Mouse (Mus musculus): ENCODE measurements at regions not wholly inside any gene's neighbourhood (a gene's known extent, or its start where the extent isn't known, plus 50 kb on each side); places are given as distances from the start of the nearest gene placed in this dataset.

DNA sequence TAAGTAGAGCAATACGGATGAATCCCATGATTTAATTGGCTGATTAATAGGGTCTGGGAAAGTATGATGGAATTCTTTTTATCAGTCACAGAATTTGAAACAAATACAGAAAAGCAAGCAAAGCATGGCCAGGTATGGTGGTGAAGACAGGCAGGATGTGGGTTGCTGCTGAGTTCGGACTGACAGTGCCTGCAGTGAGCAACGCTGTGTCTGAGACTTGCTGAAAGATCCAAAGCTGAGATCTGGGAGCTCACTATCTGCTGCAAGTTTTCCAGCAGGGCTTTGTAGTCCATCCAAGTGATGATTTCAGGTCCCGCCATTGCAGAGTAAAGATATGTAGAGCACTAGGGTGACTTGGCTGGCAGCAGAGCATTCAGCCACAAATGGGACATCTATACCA is 189.3 kb upstream of the Ahr start:
- DNase-seq (ENCODE audit: low spot score) = no peak

DNA sequence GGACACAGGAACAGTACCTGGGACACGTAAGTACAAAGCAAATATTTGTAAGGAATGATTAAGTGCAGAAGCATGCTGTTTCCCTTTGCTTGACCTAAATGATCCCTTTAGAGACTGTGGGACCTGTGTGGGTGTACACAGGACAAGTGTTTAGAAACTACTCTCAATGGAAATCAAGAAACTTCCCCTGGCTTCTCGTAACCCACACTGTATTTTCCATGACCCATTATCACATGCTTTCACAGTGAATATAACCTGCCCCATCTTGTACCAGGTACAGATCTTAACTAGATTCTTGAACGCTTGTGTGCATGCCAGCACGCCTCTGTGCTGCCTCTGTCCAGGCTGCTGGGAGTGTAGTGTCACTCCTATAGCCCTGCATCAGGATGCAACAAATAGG is 177.8 kb upstream of the Ahr start:
- no peak for DNase-seq (ENCODE audit: low spot score)

DNA sequence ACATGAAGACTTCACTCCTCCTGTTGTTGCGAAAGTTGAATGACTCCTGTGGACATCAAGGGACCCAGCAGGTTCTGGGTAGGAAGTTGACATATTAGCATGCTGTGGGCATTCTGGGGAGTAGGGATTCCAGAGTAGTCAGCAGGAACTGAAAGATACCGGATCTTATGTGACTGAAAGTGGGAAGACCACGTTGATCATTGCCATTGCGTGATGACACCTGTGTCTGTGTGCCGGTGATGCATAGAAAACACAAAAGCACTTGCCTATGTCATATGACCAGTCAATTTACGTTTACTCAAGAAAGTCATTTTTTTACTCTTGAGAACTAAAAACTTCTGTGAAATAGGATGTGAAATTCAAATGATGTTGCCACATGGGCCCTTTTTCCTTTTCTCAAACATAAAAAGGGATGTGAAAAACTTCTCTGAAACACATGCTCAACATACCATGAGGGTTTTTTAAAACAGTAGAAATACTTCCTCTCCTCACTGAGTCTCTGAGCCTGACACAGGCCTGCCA is 176.8 kb upstream of the Ahr start:
- no peak for DNase-seq (ENCODE audit: low spot score)

DNA sequence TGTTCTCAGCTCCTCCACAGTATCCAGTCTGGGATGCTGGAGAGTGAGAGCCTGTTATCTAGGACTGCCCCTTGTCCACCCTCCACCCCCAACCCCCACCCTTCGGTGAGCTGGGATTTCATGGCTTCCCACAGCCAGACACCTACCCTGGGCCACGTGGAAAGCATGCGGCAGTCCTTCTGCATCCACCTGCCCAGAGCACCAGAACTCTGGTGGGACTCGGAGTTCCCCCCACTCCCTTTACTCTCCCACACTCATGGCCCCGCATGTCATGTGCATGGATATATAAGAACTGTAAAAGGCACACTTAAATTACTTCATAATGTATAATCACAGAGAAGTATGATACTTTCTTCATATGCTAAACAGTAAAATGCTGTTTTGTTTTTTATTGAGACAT is 175.5 kb upstream of the Ahr start:
- no peak for DNase-seq (ENCODE audit: low spot score)

DNA sequence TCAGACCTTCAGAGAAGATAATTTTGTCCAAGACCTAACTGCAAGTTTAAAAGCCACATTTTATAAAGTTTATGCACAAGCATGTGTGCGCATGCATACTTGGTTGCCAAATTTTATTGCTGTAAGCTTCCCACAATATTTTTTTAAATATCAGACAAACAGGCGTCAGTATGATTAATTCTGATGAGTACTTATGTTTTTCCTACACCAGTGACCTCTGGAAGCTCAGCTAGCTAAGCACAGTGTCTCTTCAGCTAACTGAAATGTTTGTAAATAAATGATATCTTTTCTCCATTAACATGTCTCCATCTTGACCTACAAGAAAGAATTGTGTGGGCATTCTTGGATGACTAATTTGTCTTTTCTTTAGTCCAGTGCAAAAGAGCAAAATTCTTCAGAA is 168.6 kb upstream of the Ahr start:
- no peak for DNase-seq (ENCODE audit: low spot score)

DNA sequence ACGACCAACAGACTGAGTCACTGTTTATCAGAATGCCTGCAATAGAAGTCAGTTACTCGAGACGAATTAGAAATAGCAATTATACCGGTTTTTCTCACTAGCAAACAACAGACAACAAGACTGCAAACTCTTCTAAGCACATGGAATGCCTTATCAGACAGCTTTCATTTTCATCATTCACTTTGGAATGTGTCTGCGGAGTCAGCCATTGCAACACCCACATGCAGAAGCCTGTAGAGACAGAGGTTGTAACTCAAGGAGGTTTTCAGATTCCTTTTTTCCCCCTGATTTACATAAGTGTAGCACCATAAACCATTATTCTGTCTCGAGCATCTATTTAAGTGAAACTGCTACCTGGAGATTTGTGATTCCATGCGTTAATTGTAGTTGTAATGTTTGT is 167.8 kb upstream of the Ahr start:
- DNase-seq (ENCODE audit: low spot score) = no peak

DNA sequence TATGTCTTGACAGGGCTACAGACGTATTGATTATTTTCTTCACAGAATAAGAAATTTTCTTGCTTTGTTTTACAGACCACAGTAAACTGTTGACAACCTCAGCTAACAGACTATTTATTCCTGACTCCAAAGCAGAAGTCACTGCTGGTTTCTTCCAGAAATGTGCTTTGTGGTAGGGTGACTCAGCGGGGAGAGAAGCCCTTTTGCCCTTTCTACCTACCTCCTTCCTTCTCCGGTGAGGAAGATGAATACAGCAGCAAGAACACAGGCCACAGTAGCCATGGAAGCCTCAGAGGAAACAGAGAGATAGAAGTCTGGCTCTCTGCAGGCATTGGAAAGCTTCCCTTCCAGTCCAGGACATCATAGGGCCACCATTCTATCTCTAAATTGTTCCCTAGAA is 159.4 kb upstream of the Ahr start:
- DNase-seq (ENCODE audit: low spot score) = no peak

DNA sequence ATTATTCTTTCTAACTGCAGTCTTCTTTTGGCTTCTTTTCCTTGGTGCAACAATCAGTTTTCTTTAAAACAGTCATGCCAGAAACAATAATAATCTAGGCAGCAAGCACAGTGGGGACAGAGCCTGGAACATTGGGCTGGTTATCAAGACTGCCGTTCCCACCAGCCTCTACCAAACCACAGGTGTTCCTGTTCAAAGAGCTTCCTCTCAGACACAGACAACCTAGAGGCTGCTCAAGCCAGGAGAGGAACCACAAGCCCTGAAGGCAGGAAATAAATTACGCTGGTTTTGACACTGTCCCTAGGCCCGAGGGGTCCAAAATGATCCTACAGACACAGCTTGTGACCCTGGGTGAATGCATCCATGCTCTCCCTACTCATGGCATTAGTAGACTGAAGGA is 156.1 kb upstream of the Ahr start:
- no peak for DNase-seq (ENCODE audit: low spot score)

DNA sequence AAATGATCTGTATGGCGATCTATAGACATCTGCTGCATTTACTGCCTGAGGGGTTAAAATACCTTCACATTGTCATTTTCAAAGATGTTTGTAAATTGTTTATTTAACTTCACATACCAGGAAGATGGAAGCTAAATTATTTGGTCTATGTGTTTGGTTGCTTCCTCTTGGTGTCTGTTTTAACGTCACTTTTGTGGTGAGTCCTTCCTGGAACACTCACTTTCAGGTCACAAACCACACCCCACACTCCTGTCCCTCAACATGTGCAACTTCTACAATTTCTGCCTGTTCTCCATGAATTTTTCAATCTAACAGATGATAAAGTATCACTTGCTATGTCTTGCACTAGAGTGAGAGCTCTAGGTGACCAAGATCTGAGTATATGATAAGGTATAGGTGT is 151.4 kb upstream of the Ahr start:
- no peak for DNase-seq (ENCODE audit: low spot score)

DNA sequence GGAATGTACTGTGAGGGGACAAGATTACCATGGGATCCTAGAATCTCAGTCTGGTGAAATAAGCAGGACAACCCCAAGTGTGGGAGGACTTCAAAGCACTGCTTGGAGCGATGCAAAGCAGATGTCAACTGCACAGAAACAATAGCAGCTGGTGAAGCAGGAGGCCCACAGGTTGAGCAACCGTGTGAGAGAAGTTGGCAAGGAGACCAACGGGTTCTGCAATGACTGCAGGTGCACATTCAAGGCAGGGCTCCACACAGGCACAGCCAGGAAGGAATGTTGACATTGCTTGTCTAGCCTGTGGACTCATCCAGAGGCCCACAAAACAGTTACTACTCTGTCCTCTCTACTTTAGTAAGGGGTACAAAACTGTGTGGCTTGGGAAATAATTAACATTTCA is 150.4 kb upstream of the Ahr start:
- DNase-seq (ENCODE audit: low spot score) = no peak

DNA sequence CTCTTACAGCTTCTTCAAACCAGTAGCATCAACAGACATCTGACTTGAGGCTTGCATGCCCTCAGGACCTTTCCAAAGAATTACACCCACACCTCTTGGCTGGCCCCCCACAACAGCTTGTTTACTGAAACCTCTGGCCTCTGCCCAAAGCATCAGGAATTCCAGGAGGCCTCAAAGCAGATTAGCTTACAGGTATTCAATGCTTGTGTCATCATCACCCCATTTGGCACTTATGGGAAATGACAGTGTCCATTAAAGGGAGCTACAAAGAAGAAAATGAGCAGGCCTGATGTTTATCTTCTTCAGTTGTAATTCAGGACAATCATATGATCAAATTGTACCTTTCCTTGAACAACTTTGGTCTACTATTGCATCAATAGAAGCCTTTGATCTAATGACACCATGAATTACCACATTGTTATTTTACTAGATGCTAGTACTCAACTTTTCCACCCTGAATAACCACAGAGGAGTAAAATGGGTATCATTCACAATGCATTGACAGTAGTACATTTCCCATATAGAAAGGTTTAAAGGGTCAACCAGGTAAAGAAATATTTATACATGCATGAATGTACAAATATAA is 147.1 kb upstream of the Ahr start:
- no peak for DNase-seq (ENCODE audit: low spot score)

DNA sequence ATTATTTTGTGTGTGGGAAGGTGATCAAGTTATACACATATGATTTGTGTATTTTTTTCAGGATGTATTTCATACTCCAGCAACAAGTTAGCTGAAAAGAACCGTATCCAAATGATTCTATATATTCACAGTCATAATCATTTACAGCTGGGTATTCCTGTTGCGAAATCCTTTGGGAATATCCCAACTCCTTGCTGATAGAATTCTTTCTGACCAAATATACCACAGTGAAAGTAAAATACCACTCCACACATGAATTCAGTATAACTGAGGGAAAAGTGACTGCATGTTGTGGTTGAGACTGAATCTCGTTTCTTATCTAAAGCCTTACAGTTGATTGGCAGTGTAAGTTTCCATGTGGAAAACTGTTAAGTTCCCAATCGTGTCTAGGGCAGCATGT is 145.1 kb upstream of the Ahr start:
- no peak for DNase-seq (ENCODE audit: low spot score)

DNA sequence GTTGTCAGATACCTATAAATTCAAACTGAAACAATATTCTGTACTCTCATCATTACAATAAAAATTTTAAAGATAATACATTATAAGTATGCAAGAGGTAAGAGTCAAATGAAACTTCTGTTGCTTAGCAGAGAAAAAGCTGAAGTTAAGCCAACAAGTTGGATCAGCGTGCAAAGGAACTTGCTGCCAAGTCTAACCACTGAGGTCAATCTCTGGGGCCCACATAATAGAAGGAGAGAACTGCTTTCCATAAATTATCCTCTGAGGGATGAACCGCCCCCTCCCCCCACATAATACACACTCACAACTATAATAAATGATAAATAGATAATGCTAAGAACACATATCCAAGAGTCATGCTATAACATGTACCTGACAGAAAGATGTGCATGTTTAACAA is 144.2 kb upstream of the Ahr start:
- no peak for DNase-seq (ENCODE audit: low spot score)

DNA sequence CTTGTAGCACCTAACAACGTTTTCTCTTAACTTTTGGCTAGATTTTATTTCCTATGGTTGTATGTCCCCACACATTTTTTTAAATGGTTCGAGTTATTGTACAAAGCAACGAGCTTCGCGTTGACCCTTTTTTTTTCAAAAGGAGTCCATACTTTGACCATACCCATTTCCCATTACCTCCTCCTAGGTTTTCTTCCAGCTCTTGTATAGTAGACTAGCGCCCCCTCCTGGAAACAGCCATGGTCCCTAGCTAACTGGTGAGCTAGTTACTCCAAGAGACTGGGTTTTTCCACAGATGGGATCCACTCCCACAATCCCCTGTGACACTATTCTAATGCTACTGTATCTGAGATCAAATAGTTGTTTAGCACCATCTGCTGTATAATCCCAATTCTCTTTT is 139.6 kb upstream of the Ahr start:
- DNase-seq (ENCODE audit: low spot score) = peak; percentile 42

DNA sequence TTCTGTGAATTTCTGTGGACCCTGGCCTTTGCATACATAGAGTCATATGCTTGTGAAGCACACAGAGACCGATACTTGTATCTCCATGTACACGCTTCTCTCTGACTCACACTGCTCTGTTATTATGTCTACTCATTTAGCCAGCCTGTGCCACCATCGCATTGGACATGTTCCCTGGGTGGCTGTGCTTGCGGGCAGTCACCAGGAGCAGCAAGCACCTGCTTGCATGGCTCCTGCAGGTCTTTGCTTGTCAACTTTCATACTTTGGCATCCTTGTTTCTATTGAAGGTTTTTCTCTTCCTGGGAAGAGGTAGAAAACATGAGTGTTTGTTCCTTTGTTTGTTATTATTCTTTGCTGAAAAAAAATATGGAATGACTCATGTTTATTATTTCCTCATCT is 136.1 kb upstream of the Ahr start:
- DNase-seq (ENCODE audit: low spot score) = no peak

DNA sequence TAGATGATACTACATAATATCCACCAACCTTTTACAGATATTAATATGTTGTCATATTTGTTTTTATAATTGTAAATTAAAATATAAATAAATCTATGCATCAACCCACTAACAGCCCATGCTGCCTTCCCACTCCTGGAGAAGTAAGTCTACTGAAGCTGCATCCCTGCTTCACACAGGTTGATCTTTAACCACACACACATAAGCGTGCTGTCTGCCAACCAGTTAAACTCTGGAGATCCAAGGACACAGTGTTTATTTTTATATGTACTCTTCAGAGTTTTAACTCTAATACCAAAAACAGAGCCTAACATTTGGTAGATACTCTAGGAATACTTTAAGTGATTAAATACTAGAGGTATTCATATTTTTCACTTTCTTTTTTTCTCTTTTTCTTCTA is 133.9 kb upstream of the Ahr start:
- no peak for DNase-seq (ENCODE audit: low spot score)

DNA sequence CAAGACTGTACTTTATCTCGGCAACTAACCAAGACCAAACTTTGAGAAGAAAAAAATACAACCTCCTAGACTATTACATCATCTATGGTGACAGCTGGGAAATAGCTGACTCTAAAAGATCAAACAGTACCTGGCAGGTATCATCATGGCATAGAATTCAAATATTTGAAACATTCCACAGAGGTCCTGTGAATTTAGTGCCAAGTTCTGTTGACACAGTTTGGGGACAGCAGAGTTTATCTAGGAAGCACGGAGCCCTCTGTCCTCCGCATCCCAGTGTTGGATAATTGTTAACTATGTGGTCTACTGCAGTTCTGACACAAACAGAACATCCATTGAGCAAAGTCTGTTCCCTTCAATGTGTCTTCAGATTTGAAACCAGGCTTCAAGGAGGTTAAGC is 132.9 kb upstream of the Ahr start:
- DNase-seq (ENCODE audit: low spot score) = no peak

DNA sequence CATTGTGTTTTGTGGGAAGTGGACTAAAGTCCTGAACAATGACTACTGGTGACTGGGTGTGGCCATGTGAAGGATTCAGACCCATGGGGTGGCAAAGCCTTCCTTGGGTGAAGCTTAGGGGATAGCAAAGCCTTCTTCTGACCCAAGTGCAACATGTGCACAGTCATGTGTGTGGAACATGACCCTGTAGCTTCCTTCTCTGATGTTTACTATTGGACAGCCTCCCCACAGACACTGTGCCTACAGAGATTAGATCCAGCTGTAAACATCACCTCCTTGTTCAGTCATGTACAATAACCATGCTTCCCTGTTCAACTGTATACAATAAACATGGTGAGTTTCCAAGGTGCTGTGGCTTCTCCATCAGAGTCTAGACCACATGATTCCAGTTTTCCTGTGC is 132.4 kb upstream of the Ahr start:
- DNase-seq (ENCODE audit: low spot score) = no peak

DNA sequence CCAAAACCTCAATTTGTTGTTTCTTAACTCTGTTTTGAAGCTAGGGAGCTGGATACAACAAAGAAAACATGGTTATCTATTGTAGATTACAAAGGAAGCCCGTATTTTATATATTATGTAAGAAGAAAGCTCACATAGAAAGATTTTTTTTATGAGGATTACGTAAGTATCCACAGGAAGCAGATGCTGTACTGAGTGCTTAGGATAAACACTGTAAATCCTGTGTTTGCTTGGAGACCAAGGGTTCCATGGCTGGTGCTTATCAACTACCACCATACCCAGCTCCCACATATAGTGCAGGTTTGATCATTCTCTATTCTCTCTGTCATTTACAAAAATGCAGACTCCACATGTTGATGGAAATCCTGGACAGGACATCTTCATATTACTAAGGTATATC is 131.2 kb upstream of the Ahr start:
- no peak for DNase-seq (ENCODE audit: low spot score)

DNA sequence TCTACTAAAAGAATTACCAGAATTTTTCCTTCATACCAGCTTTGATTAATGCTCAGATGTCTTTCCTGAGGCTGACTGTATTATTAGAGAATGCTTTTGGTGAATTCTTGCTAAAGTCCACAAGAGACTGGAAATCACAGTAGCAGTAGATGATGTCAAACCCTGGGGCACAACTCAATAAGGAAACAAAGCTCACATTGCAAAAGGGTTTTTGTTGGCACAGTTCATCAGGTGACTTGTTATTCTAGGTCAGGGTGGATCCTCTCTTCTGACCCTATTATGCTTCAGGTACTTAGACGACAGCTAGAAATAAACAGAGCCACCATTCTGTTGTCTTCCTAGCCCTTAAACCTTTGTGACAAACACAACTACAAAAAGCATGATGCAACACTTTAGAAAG is 128.2 kb upstream of the Ahr start:
- DNase-seq (ENCODE audit: low spot score) = no peak

DNA sequence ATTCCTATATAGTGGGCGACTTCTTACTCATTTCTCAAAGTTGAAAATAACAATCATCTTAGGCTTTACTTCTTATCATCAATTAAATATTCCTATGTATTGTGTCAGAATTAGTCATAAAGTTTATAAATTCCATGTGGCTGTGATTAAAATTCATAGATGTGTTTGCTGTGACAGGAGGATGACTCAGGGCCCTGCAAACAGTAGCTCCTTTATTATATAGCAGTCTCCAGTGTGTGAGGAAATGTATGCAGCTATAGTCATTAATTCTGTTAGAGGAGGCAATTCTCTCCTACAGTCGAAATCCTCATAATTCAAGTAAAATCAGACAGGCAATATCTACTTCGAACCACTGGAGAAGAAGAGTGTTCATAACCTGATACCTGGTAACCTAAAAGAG is 121.7 kb upstream of the Ahr start:
- DNase-seq (ENCODE audit: low spot score) = no peak

DNA sequence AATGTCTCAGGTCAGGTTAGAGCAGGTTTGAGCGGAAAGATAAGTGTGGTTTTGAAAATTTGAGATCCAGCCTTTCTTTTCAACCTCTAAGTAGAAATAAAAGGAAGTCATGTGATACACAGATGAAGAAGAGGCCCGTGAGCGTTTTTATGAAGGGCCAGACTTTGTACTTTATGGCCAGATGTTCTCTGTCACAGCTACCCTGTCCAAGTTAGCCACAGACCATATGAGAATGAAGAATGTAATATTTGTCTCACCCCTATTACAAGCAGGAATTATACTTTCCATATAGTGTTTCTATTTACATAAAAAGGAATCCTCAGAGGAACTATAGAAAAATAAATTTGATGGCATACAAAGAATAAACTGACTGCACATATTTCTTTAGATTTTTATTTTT is 114.9 kb upstream of the Ahr start:
- no peak for DNase-seq (ENCODE audit: low spot score)

DNA sequence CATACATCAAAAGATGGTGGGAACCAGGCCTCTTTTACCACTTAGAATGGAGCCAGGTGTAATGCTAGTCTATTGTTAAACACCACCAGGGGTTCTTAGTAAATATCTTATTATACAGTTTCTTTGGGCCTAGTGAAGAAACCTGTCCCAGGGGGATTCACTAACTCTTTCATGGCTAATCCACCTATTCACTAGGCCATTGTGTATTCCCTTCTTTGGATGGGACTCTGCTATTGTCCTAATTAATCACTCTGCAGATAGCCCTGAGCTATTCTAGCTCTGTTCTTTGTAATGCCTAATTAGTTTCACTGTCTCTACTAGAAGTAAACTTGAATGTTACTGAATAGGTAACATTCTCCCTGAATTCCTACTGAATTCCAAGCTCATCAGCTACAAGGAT is 107.6 kb upstream of the Ahr start:
- DNase-seq (ENCODE audit: low spot score) = no peak

DNA sequence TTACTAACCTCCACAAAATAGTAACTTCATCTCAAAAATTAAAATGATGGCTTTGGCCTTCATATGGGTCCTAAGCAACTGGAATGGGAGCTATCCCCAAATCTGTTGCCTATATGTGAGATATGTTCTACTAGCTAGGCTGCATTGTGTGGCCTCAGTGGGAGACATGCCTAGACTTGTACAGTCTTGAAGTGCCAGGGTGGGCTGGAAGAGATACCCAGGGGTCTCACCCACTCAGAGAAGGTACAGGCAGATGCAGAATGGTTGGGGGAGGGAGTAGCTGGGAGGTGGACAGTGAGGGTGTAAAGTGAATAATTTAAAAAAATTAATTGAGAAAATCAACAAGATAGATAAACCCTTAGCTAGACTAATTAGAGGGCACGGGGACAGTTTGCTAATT is 106.9 kb upstream of the Ahr start:
- no peak for DNase-seq (ENCODE audit: low spot score)

DNA sequence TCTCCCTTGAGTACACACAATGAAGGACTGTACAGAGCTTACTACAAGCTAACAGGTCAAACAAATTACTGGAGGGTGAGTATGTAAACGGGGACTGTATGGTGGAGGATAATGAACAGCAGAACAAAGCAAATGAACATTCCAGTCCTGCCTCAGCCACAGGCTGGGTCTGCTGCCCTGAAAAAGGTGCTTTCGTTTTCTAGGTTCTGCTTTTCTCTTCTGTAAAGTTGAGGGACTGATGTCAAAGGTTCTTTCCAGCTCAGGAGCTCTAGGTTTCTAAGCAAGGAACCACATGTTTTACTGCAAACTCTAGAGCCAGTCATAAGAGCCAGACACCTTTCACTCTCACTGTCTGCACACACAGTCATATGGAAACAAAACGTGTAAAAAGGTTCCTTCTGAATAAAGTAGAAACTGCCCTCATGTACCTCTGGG is 106.1 kb upstream of the Ahr start:
- DNase-seq (ENCODE audit: low spot score) = no peak
